Mouse (Mus musculus) intestine, postnatal 0 days (tissue): ENCODE results near the gene Klrg1. TPM values are rescaled to one million over a fixed set of nuclear protein-coding genes. Genes with fewer than 3 reads are reported as not detected.

ENCODE experiments used
- ATAC-seq: fragments of 200-750 bp; cut with Nextera tagmentation; 2 replicates; pipeline ENCODE4 v1.8.0; 2017; ENCODE audit warnings: mild to moderate bottlenecking, moderate TSS enrichment, moderate library complexity
- H3K27ac ChIP-seq: fragments of 300-500 bp; sonication (generic); 2 replicates; pipeline ENCODE4 v1.5.1; 2014; ENCODE audit warnings: mild to moderate bottlenecking, low read depth, low read length, moderate library complexity
- H3K27me3 ChIP-seq: fragments of 300-500 bp; sonication (generic); replicated peaks from 2 replicates; pipeline ENCODE4 v1.6.1; 2014; ENCODE audit warnings: low read length, mixed read lengths; ENCODE audit not compliant: control insufficient read depth, insufficient read depth
- H3K36me3 ChIP-seq: fragments of 300-500 bp; sonication (generic); 2 replicates; pipeline ENCODE4 v1.6.1; 2014; ENCODE audit warnings: mild to moderate bottlenecking, moderate library complexity; ENCODE audit not compliant: control insufficient read depth, insufficient read depth
- H3K4me1 ChIP-seq: fragments of 300-500 bp; sonication (generic); replicated peaks from 2 replicates; pipeline ENCODE4 v1.6.1; 2014; ENCODE audit warnings: antibody characterized with exemption, low read length, mixed read lengths; ENCODE audit not compliant: control insufficient read depth, insufficient read depth
- H3K4me2 ChIP-seq: fragments of 300-500 bp; sonication (generic); replicated peaks from 2 replicates; pipeline ENCODE4 v1.6.1; 2014; ENCODE audit warnings: low read depth, mild to moderate bottlenecking, moderate library complexity
- H3K4me3 ChIP-seq: fragments of 300-500 bp; sonication (generic); 2 replicates; pipeline ENCODE4 v1.5.1; 2014; ENCODE audit warnings: low read depth, low read length
- H3K9ac ChIP-seq: fragments of 300-500 bp; sonication (generic); 2 replicates; pipeline ENCODE4 v1.6.1; 2014; ENCODE audit warnings: mild to moderate bottlenecking, low read depth, low read length
- H3K9me3 ChIP-seq: fragments of 300-500 bp; sonication (generic); 2 replicates; pipeline ENCODE4 v1.6.1; 2016; ENCODE audit warnings: mixed run types; ENCODE audit not compliant: control insufficient read depth
- CTCF ChIP-seq: sonication (generic); IDR thresholded peaks from 2 replicates; pipeline ENCODE4 v1.5.1; 2016; ENCODE audit warnings: low read depth, mild to moderate bottlenecking, control low read depth, antibody characterized with exemption, moderate library complexity
- WGBS: fragments of 180-500 bp; shearing (Covaris S2); extraction: QIAGEN DNeasy Blood & Tissue Kit; methylation state at CpG from one replicate; pipeline ENCODE4 v1.1.7; 2014; 5-methylcytosine and 5-hydroxymethylcytosine counted together
- polyA plus RNA-seq: library from polyadenylated mRNA; unstranded; fragments of >200 nt; fragmentation: Nextera tagmentation; extraction: Ambion mirVana; gene quantifications from 2 replicates; pipeline ENCODE4 v1.2.1, GENCODE M21; 2015

Klrg1 gene
- polyA plus RNA-seq, 1 experiment from 2014 or later, result 0.08 TPM

- no peak overlapping the region for H3K4me3 ChIP-seq
- no peaks in the 10 kb centered on the region for H3K27me3 ChIP-seq
- TF ChIP-seq CTCF, result no peak
- H3K9me3 ChIP-seq, result no peaks in the 10 kb centered on the region
- no peaks in the 10 kb centered on the region for H3K4me1 ChIP-seq
- ATAC-seq, result no peak
- no peak overlapping the region for H3K4me2 ChIP-seq
- WGBS, result 20% methylated on average over 3 of the region's 3 CpGs
- H3K27ac ChIP-seq, result no peak overlapping the region
- H3K9ac ChIP-seq, result no peak overlapping the region
- H3K36me3 ChIP-seq, result no peaks in the 10 kb centered on the region
Observed at GRCm38 (mm10) chr6:122290253-122290652, 7.6 kb upstream of the Klrg1 start.

GRCm38 (mm10) chr6:122289313-122289712, 6.6 kb upstream of the Klrg1 start:
- no peak for ATAC-seq
- Histone ChIP-seq H3K4me1 (no peaks in the 10 kb centered on the region), H3K9ac (no peak overlapping the region), H3K9me3 (no peaks in the 10 kb centered on the region), H3K36me3 (no peaks in the 10 kb centered on the region), H3K4me2 (no peak overlapping the region), H3K27ac (no peak overlapping the region), H3K4me3 (no peak overlapping the region), H3K27me3 (no peaks in the 10 kb centered on the region)
- no peak for TF ChIP-seq CTCF
- WGBS, result 60% methylated on average over 1 of the region's 1 CpGs

- no peaks in the 10 kb centered on the region for H3K4me1 ChIP-seq
- peak; percentile 43 for TF ChIP-seq CTCF
- no peak for ATAC-seq
- WGBS, result 44% methylated on average over 1 of the region's 1 CpGs
- no peaks in the 10 kb centered on the region for H3K36me3 ChIP-seq
- H3K9me3 ChIP-seq, result no peaks in the 10 kb centered on the region
- H3K4me2 ChIP-seq, result no peak overlapping the region
- no peak overlapping the region for H3K27ac ChIP-seq
- no peak overlapping the region for H3K4me3 ChIP-seq
- H3K27me3 ChIP-seq, result no peaks in the 10 kb centered on the region
- no peak overlapping the region for H3K9ac ChIP-seq
Observed at GRCm38 (mm10) chr6:122288263-122288662, 5.6 kb upstream of the Klrg1 start.

- ATAC-seq, result no peak
- Histone ChIP-seq H3K4me3 (no peak overlapping the region), H3K9ac (no peak overlapping the region), H3K27ac (no peak overlapping the region), H3K9me3 (no peaks in the 10 kb centered on the region), H3K4me2 (no peak overlapping the region), H3K36me3 (no peaks in the 10 kb centered on the region), H3K4me1 (no peaks in the 10 kb centered on the region), H3K27me3 (no peaks in the 10 kb centered on the region; the same call in 1 of the 2 replicates)
- TF ChIP-seq CTCF, result no peak
- WGBS, result 67% methylated on average over 1 of the region's 1 CpGs
Observed at GRCm38 (mm10) chr6:122284823-122285222, 2.1 kb upstream of the Klrg1 start.

GRCm38 (mm10) chr6:122284304-122284703, 1.6 kb upstream of the Klrg1 start:
- Histone ChIP-seq H3K4me2 (no peak overlapping the region), H3K27ac (no peak overlapping the region), H3K36me3 (no peaks in the 10 kb centered on the region), H3K27me3 (no peaks in the 10 kb centered on the region; the same call in 1 of the 2 replicates), H3K4me1 (no peaks in the 10 kb centered on the region), H3K4me3 (no peak overlapping the region), H3K9ac (no peak overlapping the region), H3K9me3 (no peaks in the 10 kb centered on the region)
- ATAC-seq, result no peak
- 81% methylated on average over 4 of the region's 4 CpGs for WGBS
- TF ChIP-seq CTCF, result no peak

- H3K4me3 ChIP-seq, result no peak overlapping the region
- no peaks in the 10 kb centered on the region for H3K9me3 ChIP-seq
- no peak for TF ChIP-seq CTCF
- no peak overlapping the region for H3K4me2 ChIP-seq
- H3K27me3 ChIP-seq, result no peaks in the 10 kb centered on the region; the same call in 1 of the 2 replicates
- WGBS, result 81% methylated on average over 2 of the region's 2 CpGs
- no peak overlapping the region for H3K9ac ChIP-seq
- no peaks in the 10 kb centered on the region for H3K4me1 ChIP-seq
- no peak for ATAC-seq
- H3K36me3 ChIP-seq, result no peaks in the 10 kb centered on the region
- H3K27ac ChIP-seq, result no peak overlapping the region
Observed at GRCm38 (mm10) chr6:122283429-122283828, 747 bp upstream of the Klrg1 start.

- ATAC-seq, result no peak
- no peak for TF ChIP-seq CTCF
Observed at GRCm38 (mm10) chr6:122276565-122276964, 6.1 kb downstream of the Klrg1 start.

More at GRCm38 (mm10) chr6:122276565-122276964, 6.1 kb downstream of the Klrg1 start:
- Histone ChIP-seq H3K27ac (no peak overlapping the region), H3K27me3 (no peaks in the 10 kb centered on the region), H3K9ac (no peak overlapping the region), H3K36me3 (no peaks in the 10 kb centered on the region), H3K9me3 (no peaks in the 10 kb centered on the region), H3K4me3 (no peak overlapping the region), H3K4me2 (no peak overlapping the region), H3K4me1 (no peaks in the 10 kb centered on the region)
- WGBS, result 82% methylated on average over 7 of the region's 7 CpGs
